Mouse (Mus musculus) heart, embryonic 11.5 days (tissue): ENCODE data around the gene Eef1e1. TPM values are rescaled to one million over a fixed set of nuclear protein-coding genes. Genes with fewer than 3 reads are reported as not detected.

Experiments used
- ATAC-seq: fragments of 200-750 bp; cut with Nextera tagmentation; replicated peaks from 2 replicates; pipeline ENCODE4 v1.8.0; 2017; ENCODE audit warnings: moderate library complexity; ENCODE audit not compliant: insufficient number of reproducible peaks, low FRiP score, low TSS enrichment
- H3K27ac ChIP-seq: fragments of 300-500 bp; sonication (generic); 2 replicates; pipeline ENCODE4 v1.5.1; 2014; ENCODE audit warnings: mild to moderate bottlenecking, low read depth, low read length
- H3K27me3 ChIP-seq: fragments of 300-500 bp; sonication (generic); 2 replicates; pipeline ENCODE4 v1.6.1; 2014; ENCODE audit warnings: mild to moderate bottlenecking, low read length, mixed read lengths; ENCODE audit not compliant: control insufficient read depth, insufficient read depth
- H3K36me3 ChIP-seq: fragments of 300-500 bp; sonication (generic); 2 replicates; pipeline ENCODE4 v1.6.1; 2014; ENCODE audit warnings: mild to moderate bottlenecking, low read length, moderate library complexity, mixed read lengths; ENCODE audit not compliant: control insufficient read depth, insufficient read depth
- H3K4me1 ChIP-seq: fragments of 300-500 bp; sonication (generic); 2 replicates; pipeline ENCODE4 v1.6.1; 2014; ENCODE audit warnings: low read length; ENCODE audit not compliant: control insufficient read depth, insufficient read depth
- H3K4me2 ChIP-seq: fragments of 300-500 bp; sonication (generic); 2 replicates; pipeline ENCODE4 v1.6.1; 2014; ENCODE audit warnings: mild to moderate bottlenecking, moderate library complexity
- H3K4me3 ChIP-seq: fragments of 300-500 bp; sonication (generic); 2 replicates; pipeline ENCODE4 v1.5.1; 2014; ENCODE audit warnings: low read depth, low read length
- H3K9ac ChIP-seq: fragments of 300-500 bp; sonication (generic); 2 replicates; pipeline ENCODE4 v1.6.1; 2014; ENCODE audit warnings: mild to moderate bottlenecking, low read depth, low read length, moderate library complexity
- H3K9me3 ChIP-seq: fragments of 300-500 bp; sonication (generic); replicated peaks from 2 replicates; pipeline ENCODE4 v1.6.1; 2016; ENCODE audit warnings: low read length; ENCODE audit not compliant: control insufficient read depth
- WGBS: fragments of 180-500 bp; shearing (Covaris S2); extraction: QIAGEN DNeasy Blood & Tissue Kit; methylation state at CpG from one replicate; pipeline ENCODE4 v1.1.7; 2014; ENCODE audit not compliant: insufficient replicate concordance; 5-methylcytosine and 5-hydroxymethylcytosine counted together
- polyA plus RNA-seq: library from polyadenylated mRNA; unstranded; fragments of >200 nt; fragmentation: Nextera tagmentation; extraction: Ambion mirVana; gene quantifications from 2 replicates; pipeline ENCODE4 v1.2.1, GENCODE M21; 2014

Gene Eef1e1
- polyA plus RNA-seq, 1 experiment from 2014 or later: 42.7 TPM

DNA sequence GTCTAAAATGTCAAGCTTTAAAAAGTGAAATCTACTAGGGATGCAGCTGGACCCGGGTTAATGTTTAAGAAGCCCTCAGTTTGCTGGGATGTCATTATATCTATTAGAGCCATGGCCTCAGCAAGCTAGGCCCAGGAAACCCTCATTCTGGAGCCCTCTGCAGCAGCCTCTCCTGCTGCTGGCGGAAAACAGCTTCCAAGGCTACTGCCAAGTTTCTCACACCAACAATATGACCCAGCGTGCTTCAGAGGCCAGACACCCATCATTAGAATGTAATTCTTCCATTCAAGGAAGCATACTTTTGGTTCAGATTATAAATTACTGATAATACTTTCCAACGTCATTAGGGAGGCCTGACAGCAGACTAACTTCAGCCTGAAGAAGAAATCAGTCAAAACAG lies 42.0 kb downstream of the Eef1e1 start:
- Histone ChIP-seq H3K4me1 (peaks cover 7% of the 10 kb centered on the region; the same call in 1 of the 2 replicates), H3K36me3 (peaks cover 9% of the 10 kb centered on the region), H3K9ac (no peak overlapping the region), H3K27me3 (no peaks in the 10 kb centered on the region), H3K4me3 (no peak overlapping the region), H3K4me2 (no peak overlapping the region), H3K9me3 (no peaks in the 10 kb centered on the region), H3K27ac (no peak overlapping the region)
- WGBS: 65% methylated on average over 4 of the region's 4 CpGs
- no peak for ATAC-seq

DNA sequence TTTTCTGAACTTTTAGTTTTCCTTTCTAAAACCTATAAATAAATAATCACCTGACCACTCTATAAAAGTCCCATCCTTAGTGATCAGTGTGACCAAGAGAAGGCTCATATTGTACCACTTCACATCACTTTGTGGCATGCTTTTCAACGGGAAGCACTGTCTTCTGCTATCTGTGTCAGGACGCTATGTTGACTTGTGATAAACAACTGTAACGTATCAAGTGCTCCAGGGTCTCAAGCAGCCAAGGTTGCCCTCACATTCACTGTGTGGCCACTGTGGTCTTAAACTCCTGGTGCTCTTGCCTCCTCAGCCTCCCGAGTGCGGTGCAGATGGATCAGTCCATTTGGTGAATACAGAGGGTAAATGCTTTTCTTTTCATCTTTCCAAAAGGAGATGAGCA lies 43.2 kb downstream of the Eef1e1 start:
- H3K4me3 ChIP-seq: no peak overlapping the region
- no peaks in the 10 kb centered on the region for H3K27me3 ChIP-seq
- H3K36me3 ChIP-seq: peaks cover 11% of the 10 kb centered on the region
- no peak for ATAC-seq
- H3K9me3 ChIP-seq: no peaks in the 10 kb centered on the region
- peaks cover 8% of the 10 kb centered on the region; the same call in 1 of the 2 replicates for H3K4me1 ChIP-seq
- 43% methylated on average over 5 of the region's 5 CpGs for WGBS
- no peak overlapping the region for H3K9ac ChIP-seq
- H3K4me2 ChIP-seq: no peak overlapping the region
- no peak overlapping the region for H3K27ac ChIP-seq

- no peak overlapping the region for H3K9ac ChIP-seq
- no peak overlapping the region for H3K4me2 ChIP-seq
- H3K36me3 ChIP-seq: peaks cover 11% of the 10 kb centered on the region
- no peaks in the 10 kb centered on the region for H3K27me3 ChIP-seq
- no peak overlapping the region for H3K27ac ChIP-seq
- H3K9me3 ChIP-seq: no peaks in the 10 kb centered on the region
- peaks cover 10% of the 10 kb centered on the region; the same call in 1 of the 2 replicates for H3K4me1 ChIP-seq
- no peak for ATAC-seq
- 39% methylated on average over 5 of the region's 5 CpGs for WGBS
- H3K4me3 ChIP-seq: no peak overlapping the region
Measured at GRCm38 (mm10) chr13:38614298-38614697, 44.6 kb downstream of the Eef1e1 start.

DNA sequence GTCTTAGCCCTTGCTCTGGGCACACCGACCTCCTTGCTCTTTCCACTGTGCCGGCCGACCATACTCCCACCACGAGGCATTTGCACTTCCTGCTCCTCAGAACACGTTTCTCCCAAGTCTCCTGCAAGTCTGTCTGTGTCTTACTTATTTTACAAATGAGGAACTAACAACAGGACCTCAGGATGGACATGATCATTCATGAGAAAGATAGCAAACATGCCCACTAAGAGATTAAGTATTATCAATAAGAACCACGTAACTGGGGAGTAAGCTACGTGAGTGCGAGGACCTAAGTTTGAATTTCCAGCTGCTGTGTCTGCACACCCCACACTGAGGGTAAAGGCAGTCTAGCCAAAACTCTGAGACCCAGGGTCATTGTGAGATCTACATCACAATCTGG lies 45.3 kb downstream of the Eef1e1 start:
- H3K4me3 ChIP-seq: no peak overlapping the region
- H3K27me3 ChIP-seq: no peaks in the 10 kb centered on the region
- no peak overlapping the region for H3K27ac ChIP-seq
- 77% methylated on average over 8 of the region's 8 CpGs for WGBS
- H3K36me3 ChIP-seq: peaks cover 11% of the 10 kb centered on the region
- no peak overlapping the region for H3K4me2 ChIP-seq
- ATAC-seq: no peak
- no peaks in the 10 kb centered on the region for H3K9me3 ChIP-seq
- H3K4me1 ChIP-seq: peaks cover 10% of the 10 kb centered on the region; the same call in 1 of the 2 replicates
- no peak overlapping the region for H3K9ac ChIP-seq

GRCm38 (mm10) chr13:38612608-38613007 lies 46.2 kb downstream of the Eef1e1 start:
- peaks cover 10% of the 10 kb centered on the region; the same call in 1 of the 2 replicates for H3K4me1 ChIP-seq
- no peaks in the 10 kb centered on the region for H3K27me3 ChIP-seq
- WGBS: 74% methylated on average over 9 of the region's 9 CpGs
- H3K36me3 ChIP-seq: peaks cover 11% of the 10 kb centered on the region
- ATAC-seq: no peak
- no peak overlapping the region for H3K4me3 ChIP-seq
- H3K4me2 ChIP-seq: no peak overlapping the region
- no peaks in the 10 kb centered on the region for H3K9me3 ChIP-seq
- H3K27ac ChIP-seq: no peak overlapping the region
- H3K9ac ChIP-seq: no peak overlapping the region

DNA sequence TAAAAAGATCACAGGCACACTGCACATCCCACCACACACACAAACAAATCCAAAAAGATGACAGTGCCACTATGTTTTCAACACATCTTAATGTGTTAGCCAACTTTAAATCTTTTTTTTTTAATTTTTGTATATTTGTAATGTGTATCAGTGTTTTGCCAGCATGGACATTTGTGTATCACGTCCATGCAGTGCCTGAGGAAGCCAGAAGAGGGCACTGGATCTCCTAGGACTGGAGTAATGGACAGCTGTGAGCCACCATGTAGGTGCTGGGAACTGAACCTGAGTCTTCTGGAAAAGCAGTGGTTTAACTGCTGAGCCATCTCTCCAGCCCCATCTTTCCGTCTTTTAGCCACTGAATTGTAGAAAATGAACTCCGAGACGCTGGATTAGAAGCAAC lies 46.7 kb downstream of the Eef1e1 start:
- no peak overlapping the region for H3K4me2 ChIP-seq
- no peak overlapping the region for H3K9ac ChIP-seq
- no peak for ATAC-seq
- no peak overlapping the region for H3K27ac ChIP-seq
- peaks cover 10% of the 10 kb centered on the region; the same call in 1 of the 2 replicates for H3K4me1 ChIP-seq
- H3K9me3 ChIP-seq: no peaks in the 10 kb centered on the region
- peaks cover 11% of the 10 kb centered on the region for H3K36me3 ChIP-seq
- WGBS: 91% methylated on average over 4 of the region's 4 CpGs
- no peaks in the 10 kb centered on the region for H3K27me3 ChIP-seq
- H3K4me3 ChIP-seq: no peak overlapping the region

DNA sequence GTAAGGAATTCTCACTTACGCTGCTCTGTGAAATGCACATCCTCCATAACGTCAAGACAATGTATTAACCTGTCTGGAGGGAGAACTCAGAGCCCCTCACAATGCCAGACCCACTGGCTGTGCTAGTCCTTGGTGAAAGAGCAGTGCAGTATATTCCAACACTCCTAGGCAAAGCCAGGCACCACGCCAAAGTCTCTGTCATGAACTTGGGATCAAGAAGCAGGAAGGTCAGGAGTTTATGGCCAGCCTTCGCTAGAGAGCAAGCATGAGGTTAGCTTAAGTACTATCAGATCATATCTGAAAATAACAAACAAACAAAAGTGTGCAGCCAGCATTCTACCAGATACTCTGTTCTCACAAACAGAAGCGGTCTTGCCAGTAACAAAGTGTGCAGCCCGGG lies 48.5 kb downstream of the Eef1e1 start:
- H3K9me3 ChIP-seq: no peaks in the 10 kb centered on the region
- H3K4me2 ChIP-seq: no peak overlapping the region
- H3K36me3 ChIP-seq: peaks cover 11% of the 10 kb centered on the region
- no peak overlapping the region for H3K27ac ChIP-seq
- no peak overlapping the region for H3K4me3 ChIP-seq
- no peak overlapping the region for H3K9ac ChIP-seq
- 66% methylated on average over 6 of the region's 6 CpGs for WGBS
- H3K4me1 ChIP-seq: peaks cover 10% of the 10 kb centered on the region; the same call in 1 of the 2 replicates
- ATAC-seq: no peak
- H3K27me3 ChIP-seq: no peaks in the 10 kb centered on the region

GRCm38 (mm10) chr13:38607130-38607529 lies 51.7 kb downstream of the Eef1e1 start:
- H3K9ac ChIP-seq: no peak overlapping the region
- H3K4me2 ChIP-seq: no peak overlapping the region
- no peak for ATAC-seq
- peaks cover 4% of the 10 kb centered on the region for H3K36me3 ChIP-seq
- H3K4me1 ChIP-seq: peaks cover 7% of the 10 kb centered on the region
- no peaks in the 10 kb centered on the region for H3K27me3 ChIP-seq
- no peak overlapping the region for H3K27ac ChIP-seq
- H3K4me3 ChIP-seq: no peak overlapping the region
- 81% methylated on average over 6 of the region's 6 CpGs for WGBS
- no peaks in the 10 kb centered on the region for H3K9me3 ChIP-seq

DNA sequence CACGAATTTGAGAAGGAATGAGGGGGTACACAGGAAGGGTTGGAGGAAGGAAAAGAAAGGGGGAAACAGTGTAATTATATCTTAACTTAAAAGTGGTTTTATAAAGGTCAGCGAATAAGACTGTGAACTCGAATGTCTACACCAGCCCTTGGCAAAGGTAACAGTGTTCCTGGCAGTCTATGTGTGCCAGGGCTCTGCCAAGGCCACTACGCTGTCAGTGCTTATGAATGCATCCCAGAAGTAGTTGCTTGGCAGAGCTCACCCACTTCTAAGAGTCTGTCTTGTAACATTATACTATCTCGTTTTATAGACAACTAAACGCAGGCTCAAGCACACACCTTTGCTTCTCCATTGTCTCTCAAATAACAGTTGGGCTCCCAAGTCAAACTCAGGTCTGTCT lies 53.5 kb downstream of the Eef1e1 start:
- no peak overlapping the region for H3K27ac ChIP-seq
- no peak overlapping the region for H3K4me2 ChIP-seq
- H3K27me3 ChIP-seq: no peaks in the 10 kb centered on the region
- H3K36me3 ChIP-seq: no peaks in the 10 kb centered on the region
- H3K9me3 ChIP-seq: no peaks in the 10 kb centered on the region
- peaks cover 7% of the 10 kb centered on the region for H3K4me1 ChIP-seq
- ATAC-seq: no peak
- WGBS: 82% methylated on average over 6 of the region's 6 CpGs
- no peak overlapping the region for H3K9ac ChIP-seq
- no peak overlapping the region for H3K4me3 ChIP-seq
